Mouse (Mus musculus) bone marrow macrophage, adult 2 months (primary cell): ENCODE data around the gene Atp6v0a4.

Source experiments
- CTCF ChIP-seq: IDR thresholded peaks from 2 replicates; pipeline ENCODE4 v1.5.1; 2012; ENCODE audit warnings: low read depth, mild to moderate bottlenecking, low read length, moderate library complexity
- POLR2A ChIP-seq: IDR thresholded peaks from 2 replicates; pipeline ENCODE4 v1.6.1; 2012; ENCODE audit warnings: mild to moderate bottlenecking, low read depth, low read length, borderline replicate concordance

DNA sequence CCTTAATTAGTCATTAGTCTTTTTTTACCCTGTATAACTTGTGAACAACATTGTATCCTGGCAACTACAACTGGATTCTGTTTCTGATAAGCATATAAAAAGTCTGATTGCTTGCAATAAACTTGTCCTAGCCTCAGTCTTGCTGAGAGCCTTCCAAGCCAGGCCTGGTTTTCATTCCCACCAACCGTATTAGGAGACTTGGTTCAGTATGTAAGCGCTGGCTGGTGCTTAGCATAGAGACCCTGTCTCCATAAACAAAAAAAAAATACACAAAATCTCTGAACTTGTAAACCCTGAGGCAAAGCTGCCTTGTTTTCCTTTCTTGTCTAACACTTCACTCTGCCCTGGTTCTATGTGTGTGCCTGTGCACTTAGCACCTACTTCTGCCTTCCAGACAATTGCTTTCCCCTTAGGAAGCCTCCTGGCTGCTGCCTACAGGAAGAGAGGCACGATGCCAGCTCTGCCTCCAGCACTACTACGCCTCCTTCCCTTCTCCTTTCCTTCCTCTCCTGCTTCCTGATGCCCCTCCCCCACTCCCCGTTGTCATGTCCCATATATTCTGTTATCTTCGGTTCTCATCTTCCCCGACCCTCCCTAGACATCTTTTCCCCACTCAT lies 92.4 kb downstream of the Atp6v0a4 start:
- TF ChIP-seq CTCF (no peak), POLR2A (no peak)
